Mouse (Mus musculus): ENCODE data around the gene Aipl1.

DNA sequence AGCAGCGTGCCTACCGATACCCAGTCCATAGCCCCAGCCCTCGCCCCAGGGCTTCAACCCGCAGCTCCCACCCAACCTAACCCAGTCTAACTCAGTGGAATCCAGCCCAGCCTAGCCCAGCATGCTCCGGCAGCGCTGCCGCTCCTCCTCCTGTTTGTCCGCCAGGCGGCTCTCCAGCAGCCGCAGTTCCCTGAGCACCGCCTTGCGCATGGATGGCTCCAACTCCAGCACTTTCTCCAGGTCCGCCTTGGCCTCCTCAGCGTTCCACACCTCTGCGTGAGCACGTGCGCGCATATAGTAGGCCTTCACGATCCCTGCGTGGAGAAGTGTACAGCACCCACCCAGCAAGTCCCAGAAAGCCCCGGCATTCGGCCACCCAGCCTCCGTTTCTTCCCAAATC is 8.2 kb downstream of the Aipl1 start:
- TF ChIP-seq CTCF (IDR thresholded peaks at IDR 0.05; ENCODE audit: extremely low read depth, insufficient read depth, insufficient read length, insufficient replicate concordance), result no peak
- no peak for TF ChIP-seq POLR2A (IDR thresholded peaks at IDR 0.05; ENCODE audit: low read depth, low read length)
